Mouse (Mus musculus): ENCODE data around the gene Lekr1. TPM values are rescaled to one million over a fixed set of nuclear protein-coding genes. Genes with fewer than 3 reads are reported as not detected.
"Not testable (repeated sequence)": the region's sequence is repeated elsewhere in the genome, so short reads cannot be mapped to it uniquely, and the experiment has no call there.

Gene Lekr1
- total and polyA plus RNA-seq, 3 experiments = 2.5 to 4.6 TPM; not detected in 1

- no peak for DNase-seq
Measured at GRCm38 (mm10) chr3:65767202-65767862, 101.3 kb downstream of the Lekr1 start.

GRCm38 (mm10) chr3:65769666-65770065 lies 103.6 kb downstream of the Lekr1 start:
- not testable (repeated sequence) for DNase-seq

- no peak for DNase-seq
Measured at GRCm38 (mm10) chr3:65773910-65774309, 107.9 kb downstream of the Lekr1 start.

- no peak for DNase-seq
Measured at GRCm38 (mm10) chr3:65775096-65775495, 109.1 kb downstream of the Lekr1 start.

- peak; percentile 3 for DNase-seq
Measured at GRCm38 (mm10) chr3:65782246-65782645, 116.2 kb downstream of the Lekr1 start.

- DNase-seq = no peak
Measured at GRCm38 (mm10) chr3:65790076-65790685, 124.2 kb downstream of the Lekr1 start.

GRCm38 (mm10) chr3:65793561-65793960 lies 127.5 kb downstream of the Lekr1 start:
- no peak for DNase-seq

GRCm38 (mm10) chr3:65794711-65795110 lies 128.7 kb downstream of the Lekr1 start:
- no peak for DNase-seq

GRCm38 (mm10) chr3:65797345-65798137 lies 131.5 kb downstream of the Lekr1 start:
- no peak for DNase-seq

- no peak for DNase-seq
Measured at GRCm38 (mm10) chr3:65800962-65801361, 134.9 kb downstream of the Lekr1 start.

GRCm38 (mm10) chr3:65802185-65802584 lies 136.2 kb downstream of the Lekr1 start:
- DNase-seq = no peak

- no peak for DNase-seq
Measured at GRCm38 (mm10) chr3:65802868-65803267, 136.8 kb downstream of the Lekr1 start.

- DNase-seq = no peak
Measured at GRCm38 (mm10) chr3:65814881-65815280, 148.9 kb downstream of the Lekr1 start.

GRCm38 (mm10) chr3:65816012-65816411 lies 150.0 kb downstream of the Lekr1 start:
- DNase-seq = no peak

- no peak for DNase-seq
Measured at GRCm38 (mm10) chr3:65818597-65818996, 152.6 kb downstream of the Lekr1 start.

GRCm38 (mm10) chr3:65819841-65820240 lies 153.8 kb downstream of the Lekr1 start:
- DNase-seq = no peak

GRCm38 (mm10) chr3:65824886-65825285 lies 158.9 kb downstream of the Lekr1 start:
- no peak for DNase-seq

- no peak for DNase-seq
Measured at GRCm38 (mm10) chr3:65826716-65827115, 160.7 kb downstream of the Lekr1 start.

- no peak for DNase-seq
Measured at GRCm38 (mm10) chr3:65827400-65827799, 161.4 kb downstream of the Lekr1 start.

GRCm38 (mm10) chr3:65828020-65828419 lies 162.0 kb downstream of the Lekr1 start:
- DNase-seq = peak; percentile 13

GRCm38 (mm10) chr3:65829230-65829629 lies 163.2 kb downstream of the Lekr1 start:
- peak; percentile 80 for DNase-seq

GRCm38 (mm10) chr3:65829943-65830483 lies 164.0 kb downstream of the Lekr1 start:
- DNase-seq = no peak

- peak; percentile 33 for DNase-seq
Measured at GRCm38 (mm10) chr3:65830801-65831200, 164.8 kb downstream of the Lekr1 start.

All from adrenal gland, adult 2 months (tissue).